In genomic region chr8:110870501-110870900, GRCm38 (mm10) we compare ENCODE assay signal across 26 mouse cellular contexts.
"Had no signal": no experiment of that assay in that cellular context is flagged by ENCODE, and none has a peak within 500 bp of the region (broad histone marks: within the 10 kb centered on the region; RNA-seq: fewer than 3 reads in every experiment).

No protein-coding gene starts in this region.

- ATAC-seq: inflammation-experienced regulatory T-cells, adult 6 months; intestine, embryonic 15.5 days; intestine, postnatal 0 days had no signal

- H3K27ac ChIP-seq: heart, embryonic 10.5 days; heart, embryonic 13.5 days; heart, embryonic 15.5 days; hindbrain, embryonic 13.5 days; hindbrain, embryonic 15.5 days; intestine, embryonic 15.5 days; layer of hippocampus, adult 2 months; left cerebral cortex, adult 2 months; limb, embryonic 10.5 days; limb, embryonic 12.5 days; liver, embryonic 13.5 days; liver, embryonic 15.5 days had no signal

- H3K4me2 ChIP-seq: heart, embryonic 13.5 days; heart, embryonic 15.5 days; hindbrain, embryonic 13.5 days; hindbrain, embryonic 15.5 days; intestine, embryonic 15.5 days; limb, embryonic 12.5 days; liver, embryonic 11.5 days; liver, embryonic 13.5 days; liver, embryonic 15.5 days had no signal

- H3K9ac ChIP-seq: heart, embryonic 13.5 days; heart, embryonic 15.5 days; hindbrain, embryonic 13.5 days; hindbrain, embryonic 15.5 days; intestine, embryonic 15.5 days; limb, embryonic 12.5 days; liver, embryonic 13.5 days; liver, embryonic 15.5 days had no signal

- H3K9me3 ChIP-seq: heart, embryonic 10.5 days; heart, embryonic 13.5 days; heart, embryonic 15.5 days; hindbrain, embryonic 13.5 days; hindbrain, embryonic 15.5 days; intestine, embryonic 15.5 days; limb, embryonic 10.5 days; limb, embryonic 12.5 days; liver, embryonic 13.5 days; liver, embryonic 15.5 days had no signal

- H3K4me3 ChIP-seq: heart, embryonic 10.5 days; heart, embryonic 13.5 days; heart, embryonic 15.5 days; hindbrain, embryonic 13.5 days; hindbrain, embryonic 15.5 days; intestine, embryonic 15.5 days; layer of hippocampus, adult 2 months; left cerebral cortex, adult 2 months; limb, embryonic 10.5 days; limb, embryonic 12.5 days; liver, embryonic 13.5 days; liver, embryonic 15.5 days had no signal

- DNase-seq: gastrocnemius, postnatal 14 days; gastrocnemius, postnatal 36 days; heart, adult 18-20 months; heart, postnatal 14 days; heart, postnatal 36 days; kidney, adult 18-20 months; kidney, adult 8-10 months; kidney, postnatal 10 days; kidney, postnatal 25 days; kidney, postnatal 4 days; liver; liver, embryonic 13.5 days had no signal

- H3K4me1 ChIP-seq: heart, embryonic 10.5 days; heart, embryonic 13.5 days; heart, embryonic 15.5 days; hindbrain, embryonic 13.5 days; hindbrain, embryonic 15.5 days; intestine, embryonic 15.5 days; limb, embryonic 10.5 days; limb, embryonic 12.5 days; liver, embryonic 13.5 days; liver, embryonic 15.5 days had no signal

- H3K27me3 ChIP-seq: heart, embryonic 13.5 days; heart, embryonic 15.5 days; hindbrain, embryonic 13.5 days; hindbrain, embryonic 15.5 days; intestine, embryonic 15.5 days; limb, embryonic 12.5 days; liver, embryonic 13.5 days; liver, embryonic 15.5 days had no signal
